Mouse (Mus musculus): ENCODE results near the gene Cdh4.

Cdh4 gene

GRCm38 (mm10) chr2:179476622-179477021 is 34.4 kb downstream of the Cdh4 start:
- no peak for DNase-seq

- DNase-seq, result no peak
Observed at GRCm38 (mm10) chr2:179480800-179481200, 38.6 kb downstream of the Cdh4 start.

GRCm38 (mm10) chr2:179481363-179481762 is 39.1 kb downstream of the Cdh4 start:
- no peak for DNase-seq

GRCm38 (mm10) chr2:179488526-179489139 is 46.4 kb downstream of the Cdh4 start:
- DNase-seq, result no peak

- DNase-seq, result no peak
Observed at GRCm38 (mm10) chr2:179491891-179492290, 49.7 kb downstream of the Cdh4 start.

GRCm38 (mm10) chr2:179494276-179494675 is 52.0 kb downstream of the Cdh4 start:
- DNase-seq, result no peak

GRCm38 (mm10) chr2:179510439-179510838 is 68.2 kb downstream of the Cdh4 start:
- DNase-seq, result no peak

GRCm38 (mm10) chr2:179516559-179516958 is 74.3 kb downstream of the Cdh4 start:
- no peak for DNase-seq

- DNase-seq, result no peak
Observed at GRCm38 (mm10) chr2:179518456-179519032, 76.3 kb downstream of the Cdh4 start.

- DNase-seq, result no peak
Observed at GRCm38 (mm10) chr2:179519161-179519560, 76.9 kb downstream of the Cdh4 start.

- no peak for DNase-seq
Observed at GRCm38 (mm10) chr2:179519931-179520330, 77.7 kb downstream of the Cdh4 start.

GRCm38 (mm10) chr2:179520941-179521340 is 78.7 kb downstream of the Cdh4 start:
- DNase-seq, result no peak

- DNase-seq, result no peak
Observed at GRCm38 (mm10) chr2:179521444-179521843, 79.2 kb downstream of the Cdh4 start.

- DNase-seq, result peak; percentile 32 to 35
Observed at GRCm38 (mm10) chr2:179522141-179522540, 79.9 kb downstream of the Cdh4 start.

- no peak for DNase-seq
Observed at GRCm38 (mm10) chr2:179526976-179527375, 84.7 kb downstream of the Cdh4 start.

- peak; percentile 78 to 80 for DNase-seq
Observed at GRCm38 (mm10) chr2:179530436-179531040, 88.3 kb downstream of the Cdh4 start.

GRCm38 (mm10) chr2:179533196-179533595 is 91.0 kb downstream of the Cdh4 start:
- peak; percentile 26 to 30 for DNase-seq

- DNase-seq, result peak in 1 of 2 experiments; percentile 29
Observed at GRCm38 (mm10) chr2:179533881-179534280, 91.7 kb downstream of the Cdh4 start.

- no peak for DNase-seq
Observed at GRCm38 (mm10) chr2:179535204-179535603, 93.0 kb downstream of the Cdh4 start.

- no peak for DNase-seq
Observed at GRCm38 (mm10) chr2:179536762-179537161, 94.5 kb downstream of the Cdh4 start.

GRCm38 (mm10) chr2:179537390-179537789 is 95.2 kb downstream of the Cdh4 start:
- DNase-seq, result peak; percentile 75 to 80

GRCm38 (mm10) chr2:179537800-179538450 is 95.7 kb downstream of the Cdh4 start:
- DNase-seq, result no peak

- no peak for DNase-seq
Observed at GRCm38 (mm10) chr2:179538535-179538934, 96.3 kb downstream of the Cdh4 start.
